Mouse (Mus musculus): ENCODE measurements around the gene Fam160a1. TPM values are rescaled to one million over a fixed set of nuclear protein-coding genes. Genes with fewer than 3 reads are reported as not detected.

Gene Fam160a1
- polyA plus RNA-seq, 2 experiments, result 0.20 to 0.27 TPM

GRCm38 (mm10) chr3:85669844-85670243 lies 147.2 kb downstream of the Fam160a1 start:
- Histone ChIP-seq H3K4me2 (ENCODE audit: low read depth) (no peak overlapping the region), H3K9me3 (ENCODE audit: control insufficient read depth, low read length) (no peaks in the 10 kb centered on the region), H3K9ac (replicated peaks) (no peak overlapping the region), H3K27me3 (ENCODE audit: control insufficient read depth, insufficient read depth, low read length) (no peaks in the 10 kb centered on the region), H3K4me1 (replicated peaks; ENCODE audit: control insufficient read depth in 2 of 2, insufficient read depth in 2 of 2, low read length in 1 of 2) (no peaks in the 10 kb centered on the region), H3K36me3 (replicated peaks; ENCODE audit: control insufficient read depth, insufficient read depth, low read depth) (no peaks in the 10 kb centered on the region), H3K4me3 (ENCODE audit: insufficient read depth in 1 of 2, low read depth in 2 of 2, low read length in 2 of 2) (no peak overlapping the region), H3K27ac (no peak overlapping the region)
- TF ChIP-seq CTCF (IDR thresholded peaks at IDR 0.05; ENCODE audit: low read depth), result no peak
- TF ChIP-seq EP300 (IDR thresholded peaks at IDR 0.05; ENCODE audit: low read depth), result no peak
- WGBS (ENCODE audit: insufficient replicate concordance), result 69% methylated on average over 6 of the region's 6 CpGs
- ATAC-seq (ENCODE audit: insufficient read depth), result no peak
- no peak for DNase-seq (ENCODE audit: low read depth in 3 of 3, low spot score in 3 of 3)

- H3K9me3 ChIP-seq (ENCODE audit: control insufficient read depth, low read length), result no peaks in the 10 kb centered on the region
- H3K27ac ChIP-seq, result no peak overlapping the region
- H3K4me3 ChIP-seq (ENCODE audit: insufficient read depth in 1 of 2, low read depth in 2 of 2, low read length in 2 of 2), result no peak overlapping the region
- no peak for DNase-seq (ENCODE audit: low read depth in 3 of 3, low spot score in 3 of 3)
- no peak overlapping the region for H3K4me2 ChIP-seq (ENCODE audit: low read depth)
- ATAC-seq (ENCODE audit: insufficient read depth), result no peak
- H3K9ac ChIP-seq (replicated peaks), result no peak overlapping the region
- WGBS (ENCODE audit: insufficient replicate concordance), result 70% methylated on average over 6 of the region's 6 CpGs
- no peaks in the 10 kb centered on the region for H3K27me3 ChIP-seq (ENCODE audit: control insufficient read depth, insufficient read depth, low read length)
- H3K36me3 ChIP-seq (replicated peaks; ENCODE audit: control insufficient read depth, insufficient read depth, low read depth), result no peaks in the 10 kb centered on the region
- H3K4me1 ChIP-seq (replicated peaks; ENCODE audit: control insufficient read depth in 2 of 2, insufficient read depth in 2 of 2, low read length in 1 of 2), result no peaks in the 10 kb centered on the region
- no peak for TF ChIP-seq EP300 (IDR thresholded peaks at IDR 0.05; ENCODE audit: low read depth)
- TF ChIP-seq CTCF (IDR thresholded peaks at IDR 0.05; ENCODE audit: low read depth), result no peak
Measured at GRCm38 (mm10) chr3:85667683-85668082, 149.4 kb downstream of the Fam160a1 start.

GRCm38 (mm10) chr3:85666736-85667135 lies 150.4 kb downstream of the Fam160a1 start:
- Histone ChIP-seq H3K9ac (replicated peaks) (no peak overlapping the region), H3K27ac (no peak overlapping the region)

GRCm38 (mm10) chr3:85666166-85666565 lies 150.9 kb downstream of the Fam160a1 start:
- Histone ChIP-seq H3K9me3 (ENCODE audit: control insufficient read depth, low read length) (no peaks in the 10 kb centered on the region), H3K4me3 (ENCODE audit: insufficient read depth in 1 of 2, low read depth in 2 of 2, low read length in 2 of 2) (no peak overlapping the region), H3K4me2 (ENCODE audit: low read depth) (no peak overlapping the region), H3K27ac (no peak overlapping the region), H3K4me1 (replicated peaks; ENCODE audit: control insufficient read depth in 2 of 2, insufficient read depth in 2 of 2, low read length in 1 of 2) (no peaks in the 10 kb centered on the region), H3K27me3 (ENCODE audit: control insufficient read depth, insufficient read depth, low read length) (no peaks in the 10 kb centered on the region), H3K36me3 (replicated peaks; ENCODE audit: control insufficient read depth, insufficient read depth, low read depth) (no peaks in the 10 kb centered on the region), H3K9ac (replicated peaks) (no peak overlapping the region)
- ATAC-seq (ENCODE audit: insufficient read depth) (no peak), DNase-seq (ENCODE audit: low read depth in 3 of 3, low spot score in 3 of 3) (no peak)
- 55% methylated on average over 3 of the region's 3 CpGs for whole genome bisulfite sequencing (ENCODE audit: insufficient replicate concordance)
- TF ChIP-seq CTCF (IDR thresholded peaks at IDR 0.05; ENCODE audit: low read depth) (no peak), EP300 (IDR thresholded peaks at IDR 0.05; ENCODE audit: low read depth) (no peak)

More at GRCm38 (mm10) chr3:85666736-85667135, 150.4 kb downstream of the Fam160a1 start:
- Histone ChIP-seq H3K36me3 (replicated peaks; ENCODE audit: control insufficient read depth, insufficient read depth, low read depth) (no peaks in the 10 kb centered on the region), H3K9me3 (ENCODE audit: control insufficient read depth, low read length) (no peaks in the 10 kb centered on the region), H3K4me2 (ENCODE audit: low read depth) (no peak overlapping the region), H3K27me3 (ENCODE audit: control insufficient read depth, insufficient read depth, low read length) (no peaks in the 10 kb centered on the region), H3K4me1 (replicated peaks; ENCODE audit: control insufficient read depth in 2 of 2, insufficient read depth in 2 of 2, low read length in 1 of 2) (no peaks in the 10 kb centered on the region), H3K4me3 (ENCODE audit: insufficient read depth in 1 of 2, low read depth in 2 of 2, low read length in 2 of 2) (no peak overlapping the region)
- ATAC-seq (ENCODE audit: insufficient read depth) (no peak), DNase-seq (ENCODE audit: low read depth in 3 of 3, low spot score in 3 of 3) (no peak)
- TF ChIP-seq CTCF (IDR thresholded peaks at IDR 0.05; ENCODE audit: low read depth) (no peak), EP300 (IDR thresholded peaks at IDR 0.05; ENCODE audit: low read depth) (no peak)
- WGBS (ENCODE audit: insufficient replicate concordance), result 70% methylated on average over 12 of the region's 12 CpGs

- no peak overlapping the region for H3K9ac ChIP-seq (replicated peaks)
- no peak for DNase-seq (ENCODE audit: low read depth in 3 of 3, low spot score in 3 of 3)
- no peak overlapping the region for H3K27ac ChIP-seq
- no peaks in the 10 kb centered on the region for H3K36me3 ChIP-seq (replicated peaks; ENCODE audit: control insufficient read depth, insufficient read depth, low read depth)
- ATAC-seq (ENCODE audit: insufficient read depth), result no peak
- no peaks in the 10 kb centered on the region for H3K4me1 ChIP-seq (replicated peaks; ENCODE audit: control insufficient read depth in 2 of 2, insufficient read depth in 2 of 2, low read length in 1 of 2)
- TF ChIP-seq EP300 (IDR thresholded peaks at IDR 0.05; ENCODE audit: low read depth) (no peak), CTCF (IDR thresholded peaks at IDR 0.05; ENCODE audit: low read depth) (no peak)
- H3K27me3 ChIP-seq (ENCODE audit: control insufficient read depth, insufficient read depth, low read length), result no peaks in the 10 kb centered on the region
- WGBS (ENCODE audit: insufficient replicate concordance), result 62% methylated on average over 10 of the region's 10 CpGs
- no peak overlapping the region for H3K4me2 ChIP-seq (ENCODE audit: low read depth)
- H3K4me3 ChIP-seq (ENCODE audit: insufficient read depth in 1 of 2, low read depth in 2 of 2, low read length in 2 of 2), result no peak overlapping the region
- H3K9me3 ChIP-seq (ENCODE audit: control insufficient read depth, low read length), result no peaks in the 10 kb centered on the region
Measured at GRCm38 (mm10) chr3:85664591-85665171, 152.4 kb downstream of the Fam160a1 start.
